Mouse (Mus musculus): ENCODE data around the gene Ctnna3. TPM values are rescaled to one million over a fixed set of nuclear protein-coding genes. Genes with fewer than 3 reads are reported as not detected.
A peak's percentile ranks its signal among the peaks of the same experiment; 100 is the strongest.

Ctnna3 gene
- polyA plus RNA-seq, 1 experiment from 2014 or later: 0.48 TPM

- DNase-seq (ENCODE audit: low spot score): no peak
These were observed 50.2 kb downstream of the Ctnna3 start for GRCm38 (mm10) chr10:63480066-63480465.

DNA sequence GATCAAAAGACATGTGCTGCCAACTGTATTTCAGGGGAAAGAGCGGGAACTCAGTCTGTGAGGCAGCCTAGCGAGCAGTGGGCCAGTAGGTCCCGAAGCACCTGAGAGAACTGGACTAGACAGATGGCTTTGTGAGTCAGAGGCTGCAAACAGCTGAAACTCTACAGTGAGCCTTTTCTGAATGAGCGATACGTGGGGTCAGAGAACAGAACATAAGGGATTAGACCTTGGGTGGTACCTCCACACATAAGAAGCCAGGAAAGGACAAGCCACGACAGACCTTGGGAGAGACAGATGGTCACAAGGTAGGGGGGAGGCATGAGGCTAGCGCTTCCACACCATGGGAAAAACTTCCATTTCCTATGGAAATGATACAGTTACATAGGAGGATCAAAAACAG, 58.4 kb downstream of the Ctnna3 start:
- no peak for DNase-seq (ENCODE audit: low spot score)

GRCm38 (mm10) chr10:63523956-63524355, 94.1 kb downstream of the Ctnna3 start:
- DNase-seq (ENCODE audit: low spot score): no peak

- no peak for DNase-seq (ENCODE audit: low spot score)
These were observed 96.1 kb downstream of the Ctnna3 start for GRCm38 (mm10) chr10:63526027-63526426.

GRCm38 (mm10) chr10:63532381-63532780, 102.5 kb downstream of the Ctnna3 start:
- DNase-seq (ENCODE audit: low spot score): no peak

GRCm38 (mm10) chr10:63541754-63542153, 111.9 kb downstream of the Ctnna3 start:
- DNase-seq (ENCODE audit: low spot score): no peak

- DNase-seq (ENCODE audit: low spot score): no peak
These were observed 112.6 kb downstream of the Ctnna3 start for GRCm38 (mm10) chr10:63542493-63542892.

DNA sequence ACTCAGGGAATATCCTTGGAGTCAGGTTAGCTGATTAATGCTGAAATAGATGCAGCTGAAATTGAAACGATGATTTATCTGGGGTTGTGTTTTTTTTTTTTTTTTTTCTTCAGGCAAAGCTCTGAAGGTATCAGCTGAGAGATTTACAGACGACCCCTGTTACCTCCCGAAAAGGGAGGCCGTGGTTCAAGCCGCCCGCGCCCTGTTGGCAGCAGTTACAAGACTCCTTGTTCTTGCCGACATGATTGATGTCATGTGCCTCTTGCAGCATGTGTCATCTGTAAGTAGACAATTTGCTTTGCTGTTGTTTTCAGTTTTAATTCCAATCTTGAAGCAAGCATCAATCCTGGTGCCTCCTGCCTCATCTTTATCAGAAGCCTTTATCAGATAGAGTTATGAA, 136.8 kb downstream of the Ctnna3 start:
- no peak for DNase-seq (ENCODE audit: low spot score)

DNA sequence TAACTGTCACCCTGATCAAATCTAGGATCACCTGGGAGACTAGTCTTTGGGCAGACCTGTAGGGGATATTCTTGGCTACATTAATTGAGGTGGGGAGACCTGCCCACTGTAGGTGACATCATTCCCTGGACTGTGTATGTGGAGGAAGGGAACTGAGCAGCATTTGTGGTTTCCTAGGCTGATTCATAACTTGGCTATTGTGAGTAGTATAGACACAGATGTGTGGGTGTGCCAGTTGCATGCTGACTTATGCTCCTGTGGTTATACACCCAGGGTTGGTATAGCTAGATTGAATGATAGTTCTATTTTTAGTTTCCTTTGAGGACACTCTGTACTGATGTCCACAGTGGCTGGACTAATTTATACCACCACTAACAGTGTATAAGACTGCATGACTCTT, 141.7 kb downstream of the Ctnna3 start:
- no peak for DNase-seq (ENCODE audit: low spot score)

- no peak for DNase-seq (ENCODE audit: low spot score)
These were observed 143.0 kb downstream of the Ctnna3 start for GRCm38 (mm10) chr10:63572866-63573265.

DNA sequence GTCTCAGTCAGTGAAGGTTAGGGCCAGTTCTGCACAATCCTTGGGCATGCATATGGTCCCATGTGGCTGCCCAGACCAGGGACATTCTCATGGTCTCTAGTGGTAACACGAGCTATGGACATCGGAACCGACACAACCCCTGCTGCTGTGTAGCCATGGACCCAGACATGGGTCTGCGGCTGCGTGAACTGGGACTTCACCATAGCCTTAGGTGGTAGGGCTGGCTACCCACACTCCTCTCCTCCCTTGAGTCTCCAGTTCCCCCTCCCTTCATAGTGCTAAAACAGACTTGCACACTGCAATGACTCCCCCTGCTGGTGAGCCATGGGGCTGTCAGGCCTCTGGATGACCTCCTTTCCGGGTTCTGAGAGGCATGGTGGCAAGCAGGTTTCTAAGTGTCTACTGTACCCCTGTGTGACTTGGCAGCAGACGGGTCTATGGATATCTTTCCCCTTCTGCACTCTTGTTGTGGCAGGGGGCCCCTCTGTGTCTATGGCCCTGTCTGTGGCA, 144.3 kb downstream of the Ctnna3 start:
- DNase-seq (ENCODE audit: low spot score): no peak

DNA sequence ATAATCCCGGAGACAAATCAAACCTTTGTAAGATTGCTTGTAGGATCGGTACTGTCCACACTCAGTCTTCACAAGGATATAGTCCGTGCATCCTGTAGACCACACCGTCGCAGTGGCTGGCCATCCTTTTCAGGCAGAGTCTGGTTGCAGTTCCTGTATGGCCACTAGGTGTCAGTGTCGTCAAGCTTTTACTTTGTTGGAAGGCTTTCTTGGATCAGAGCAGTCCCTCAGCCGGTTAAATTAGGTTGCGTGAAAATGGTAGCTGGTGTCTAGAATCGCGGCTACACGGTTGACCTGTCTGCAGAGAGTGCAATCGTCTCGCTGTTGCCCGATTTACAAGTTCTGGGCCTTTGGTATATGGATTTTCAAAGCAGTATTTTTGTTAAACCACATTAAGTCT, 152.7 kb downstream of the Ctnna3 start:
- DNase-seq (ENCODE audit: low spot score): peak; percentile 62

DNA sequence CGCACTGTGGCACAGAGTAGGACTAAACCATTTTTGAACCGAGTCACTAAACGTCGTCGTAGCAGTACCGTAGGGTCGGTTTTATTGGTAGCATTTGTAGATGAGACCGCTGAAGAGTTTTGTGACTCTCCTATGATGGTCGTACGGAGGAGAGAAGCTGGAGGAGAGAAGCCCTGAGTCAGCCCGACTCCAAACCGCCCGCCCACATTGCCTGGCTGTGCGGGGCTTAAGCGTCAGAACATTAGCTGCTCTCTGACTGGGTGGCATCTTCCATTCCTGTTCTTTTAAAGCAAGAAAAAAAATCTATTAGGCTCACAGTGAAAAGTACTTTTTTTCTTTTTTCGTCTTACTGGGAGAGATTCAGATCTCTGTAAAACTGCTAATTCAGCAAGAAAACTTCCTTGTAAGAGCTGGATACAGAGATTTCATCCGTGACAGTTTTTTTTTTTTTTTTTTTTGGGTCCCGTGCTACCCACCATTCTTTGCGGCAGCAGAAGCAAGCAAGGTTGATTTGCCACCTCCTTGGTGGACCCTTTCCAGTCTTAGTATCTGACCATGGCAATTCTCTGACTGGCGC, 154.0 kb downstream of the Ctnna3 start:
- no peak for DNase-seq (ENCODE audit: low spot score)

- no peak for DNase-seq (ENCODE audit: low spot score)
These were observed 169.5 kb downstream of the Ctnna3 start for GRCm38 (mm10) chr10:63599417-63599816.

DNA sequence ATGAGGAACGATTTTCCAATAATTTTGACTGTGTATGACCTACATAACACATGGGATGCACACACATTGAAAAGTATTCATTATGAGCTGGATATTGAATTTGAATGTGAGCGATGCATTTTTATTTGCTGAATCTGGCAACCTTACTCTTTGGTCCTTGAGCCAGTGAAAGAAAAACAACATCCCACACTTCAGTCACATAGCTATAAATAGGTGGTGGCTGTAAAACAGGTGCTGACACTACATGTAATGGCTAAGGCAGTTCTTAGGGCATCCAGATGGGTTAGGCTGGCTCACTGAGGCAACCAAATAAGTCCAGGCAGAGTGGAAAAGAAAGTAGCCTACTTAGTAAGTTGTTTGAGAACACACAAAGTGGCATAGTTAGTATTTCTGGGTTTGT, 171.3 kb downstream of the Ctnna3 start:
- DNase-seq (ENCODE audit: low spot score): no peak

DNA sequence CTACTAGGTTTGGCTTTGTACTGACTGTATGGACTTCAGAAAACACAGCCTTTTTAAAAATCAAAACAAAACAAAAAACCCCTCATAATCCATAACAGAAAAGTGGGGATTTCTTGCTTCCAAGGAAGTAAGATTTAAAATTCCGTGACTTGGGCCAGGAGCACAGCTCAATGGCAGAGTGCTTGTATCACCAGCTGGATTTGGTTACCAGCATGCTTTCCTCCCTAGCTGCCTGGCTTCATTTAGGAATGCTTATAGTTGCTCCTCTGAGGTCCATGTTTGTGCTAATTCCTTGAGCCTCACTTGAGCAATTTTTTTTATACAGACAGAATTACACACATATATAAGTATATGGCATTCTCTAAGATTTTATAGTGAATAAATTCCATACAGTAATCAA, 198.6 kb downstream of the Ctnna3 start:
- DNase-seq (ENCODE audit: low spot score): no peak

DNA sequence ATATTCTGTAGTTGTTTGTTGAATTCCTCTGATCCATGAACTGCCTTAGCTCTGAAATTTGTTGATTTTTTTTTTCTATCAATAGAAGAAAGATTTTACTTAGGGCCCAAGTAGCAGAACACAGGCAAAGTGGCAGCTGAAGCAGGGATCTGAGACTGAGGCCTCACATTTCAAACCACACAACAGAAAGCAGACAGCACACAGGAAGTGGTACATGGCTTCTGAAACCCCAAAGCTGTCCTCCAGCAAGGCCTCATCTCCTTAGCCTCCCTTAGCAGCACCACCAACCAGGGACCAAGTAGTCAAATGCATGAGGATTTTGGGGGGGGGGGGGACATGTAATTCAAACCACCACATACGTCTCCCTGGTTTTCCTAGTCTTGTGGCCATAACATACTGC, 204.0 kb downstream of the Ctnna3 start:
- DNase-seq (ENCODE audit: low spot score): peak; percentile 51

GRCm38 (mm10) chr10:63637987-63638386, 208.1 kb downstream of the Ctnna3 start:
- no peak for DNase-seq (ENCODE audit: low spot score)

DNA sequence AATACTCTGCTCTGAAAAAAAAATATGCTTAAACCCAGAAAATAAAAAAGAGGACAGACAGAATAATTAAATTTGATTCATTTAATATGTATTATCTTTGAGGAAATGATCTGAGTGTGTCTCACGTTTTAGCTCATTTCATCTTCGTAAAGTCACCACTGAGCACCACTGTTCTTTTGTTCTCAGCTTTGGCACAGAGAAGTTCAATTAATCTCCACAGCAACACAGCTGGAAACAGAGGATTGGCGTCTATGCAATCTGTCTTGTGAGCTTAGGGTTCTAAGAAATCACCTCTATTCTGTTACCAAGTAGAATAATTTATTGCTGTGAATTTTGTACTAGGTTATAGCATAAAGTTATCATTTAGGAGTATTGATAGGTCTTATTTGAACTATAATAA, 217.4 kb downstream of the Ctnna3 start:
- no peak for DNase-seq (ENCODE audit: low spot score)

GRCm38 (mm10) chr10:63650307-63650706, 220.4 kb downstream of the Ctnna3 start:
- no peak for DNase-seq (ENCODE audit: low spot score)

DNA sequence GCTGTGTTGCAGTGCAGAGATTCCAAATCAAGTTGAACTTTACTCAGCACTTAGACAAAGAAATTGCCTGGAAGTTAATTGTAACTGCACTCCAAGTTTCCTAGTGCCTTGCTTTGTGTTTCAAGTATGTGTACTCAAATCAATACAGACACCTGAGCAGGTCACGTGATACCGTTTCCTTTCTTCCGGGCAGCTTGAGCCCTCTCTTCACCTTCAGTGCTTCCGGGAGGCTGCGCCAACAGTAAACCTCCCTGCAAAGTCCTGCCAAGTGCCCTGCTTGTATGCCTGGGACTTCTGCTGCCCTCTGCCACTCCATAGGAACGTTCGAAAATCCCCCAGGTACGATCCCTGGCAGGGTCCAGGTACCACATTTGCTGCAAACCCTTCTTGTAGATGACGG, 223.0 kb downstream of the Ctnna3 start:
- no peak for DNase-seq (ENCODE audit: low spot score)

GRCm38 (mm10) chr10:63653571-63653970, 223.7 kb downstream of the Ctnna3 start:
- no peak for DNase-seq (ENCODE audit: low spot score)

DNA sequence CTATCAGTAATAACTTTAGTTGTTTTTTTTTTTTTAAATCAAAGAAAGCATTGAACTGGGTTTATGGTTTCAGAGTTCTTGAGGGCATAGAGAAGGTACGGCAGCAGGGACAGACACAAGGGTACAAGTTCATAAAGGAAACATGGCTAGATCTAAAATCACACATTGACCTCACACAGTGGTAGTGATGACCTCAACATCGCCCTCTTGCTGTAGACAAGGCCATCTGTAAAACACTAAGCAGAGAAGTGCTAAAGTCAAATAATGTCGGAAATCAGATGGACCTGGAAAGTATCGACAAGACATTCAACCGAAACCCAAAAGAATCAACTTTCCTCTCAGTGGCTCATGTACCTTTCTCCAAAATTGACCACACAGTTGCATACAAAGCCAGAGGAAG, 224.7 kb downstream of the Ctnna3 start:
- DNase-seq (ENCODE audit: low spot score): no peak

GRCm38 (mm10) chr10:63676343-63676742, 246.4 kb downstream of the Ctnna3 start:
- DNase-seq (ENCODE audit: low spot score): no peak

All from thymus, postnatal 0 days (tissue).